Mouse (Mus musculus): ENCODE measurements around the gene Herc1. TPM values are rescaled to one million over a fixed set of nuclear protein-coding genes. Genes with fewer than 3 reads are reported as not detected.

The Herc1 gene
- polyA plus RNA-seq, 1 experiment from 2014 or later, result 21.0 TPM

GRCm38 (mm10) chr9:66515680-66516210 is 165.5 kb downstream of the Herc1 start:
- Histone ChIP-seq H3K27ac (no peak overlapping the region), H3K36me3 (peaks cover 61% of the 10 kb centered on the region), H3K9ac (no peak overlapping the region), H3K4me3 (replicated peaks) (no peak overlapping the region), H3K4me2 (no peak overlapping the region), H3K9me3 (replicated peaks) (no peaks in the 10 kb centered on the region), H3K27me3 (no peaks in the 10 kb centered on the region), H3K4me1 (peaks cover 25% of the 10 kb centered on the region)
- 92% methylated on average over 10 of the region's 10 CpGs for WGBS
- no peak for ATAC-seq (replicated peaks; ENCODE audit: low FRiP score)

- H3K4me2 ChIP-seq, result no peak overlapping the region
- H3K27ac ChIP-seq, result no peak overlapping the region
- no peak overlapping the region for H3K9ac ChIP-seq
- no peak overlapping the region for H3K4me3 ChIP-seq (replicated peaks)
- peaks cover 65% of the 10 kb centered on the region for H3K36me3 ChIP-seq
- H3K4me1 ChIP-seq, result peaks cover 21% of the 10 kb centered on the region
- 86% methylated on average over 6 of the region's 6 CpGs for WGBS
- H3K9me3 ChIP-seq (replicated peaks), result no peaks in the 10 kb centered on the region
- no peak for ATAC-seq (replicated peaks; ENCODE audit: low FRiP score)
- H3K27me3 ChIP-seq, result no peaks in the 10 kb centered on the region
Measured at GRCm38 (mm10) chr9:66516296-66516940, 166.2 kb downstream of the Herc1 start.

- no peak overlapping the region for H3K9ac ChIP-seq
- WGBS, result 91% methylated on average over 10 of the region's 10 CpGs
- H3K9me3 ChIP-seq (replicated peaks), result no peaks in the 10 kb centered on the region
- no peak overlapping the region for H3K4me3 ChIP-seq (replicated peaks)
- peaks cover 78% of the 10 kb centered on the region for H3K36me3 ChIP-seq
- H3K4me1 ChIP-seq, result peaks cover 18% of the 10 kb centered on the region
- H3K4me2 ChIP-seq, result no peak overlapping the region
- no peak overlapping the region for H3K27ac ChIP-seq
- no peak for ATAC-seq (replicated peaks; ENCODE audit: low FRiP score)
- H3K27me3 ChIP-seq, result no peaks in the 10 kb centered on the region
Measured at GRCm38 (mm10) chr9:66517746-66518145, 167.5 kb downstream of the Herc1 start.

- no peak for ATAC-seq (replicated peaks; ENCODE audit: low FRiP score)
- no peak overlapping the region for H3K9ac ChIP-seq
- H3K4me1 ChIP-seq, result peaks cover 13% of the 10 kb centered on the region
- peaks cover 83% of the 10 kb centered on the region for H3K36me3 ChIP-seq
- H3K27me3 ChIP-seq, result no peaks in the 10 kb centered on the region
- H3K4me2 ChIP-seq, result no peak overlapping the region
- 83% methylated on average over 5 of the region's 5 CpGs for WGBS
- H3K27ac ChIP-seq, result no peak overlapping the region
- H3K4me3 ChIP-seq (replicated peaks), result no peak overlapping the region
- H3K9me3 ChIP-seq (replicated peaks), result no peaks in the 10 kb centered on the region
Measured at GRCm38 (mm10) chr9:66518251-66518650, 168.0 kb downstream of the Herc1 start.

GRCm38 (mm10) chr9:66518901-66519300 is 168.7 kb downstream of the Herc1 start:
- peaks cover 7% of the 10 kb centered on the region for H3K4me1 ChIP-seq
- 71% methylated on average over 5 of the region's 5 CpGs for WGBS
- peaks cover 88% of the 10 kb centered on the region for H3K36me3 ChIP-seq
- H3K4me3 ChIP-seq (replicated peaks), result no peak overlapping the region
- ATAC-seq (replicated peaks; ENCODE audit: low FRiP score), result no peak
- H3K27ac ChIP-seq, result no peak overlapping the region
- H3K27me3 ChIP-seq, result no peaks in the 10 kb centered on the region
- no peak overlapping the region for H3K9ac ChIP-seq
- H3K4me2 ChIP-seq, result no peak overlapping the region
- H3K9me3 ChIP-seq (replicated peaks), result no peaks in the 10 kb centered on the region

GRCm38 (mm10) chr9:66520299-66520698 is 170.0 kb downstream of the Herc1 start:
- peaks cover 93% of the 10 kb centered on the region for H3K36me3 ChIP-seq

GRCm38 (mm10) chr9:66521595-66521994 is 171.3 kb downstream of the Herc1 start:
- H3K9me3 ChIP-seq (replicated peaks), result no peaks in the 10 kb centered on the region
- H3K27me3 ChIP-seq, result no peaks in the 10 kb centered on the region
- H3K9ac ChIP-seq, result no peak overlapping the region
- H3K36me3 ChIP-seq, result peaks cover 95% of the 10 kb centered on the region
- H3K4me2 ChIP-seq, result no peak overlapping the region
- no peak overlapping the region for H3K27ac ChIP-seq
- no peak for ATAC-seq (replicated peaks; ENCODE audit: low FRiP score)
- H3K4me1 ChIP-seq, result no peaks in the 10 kb centered on the region
- no peak overlapping the region for H3K4me3 ChIP-seq (replicated peaks)
- 97% methylated on average over 3 of the region's 3 CpGs for WGBS

More at GRCm38 (mm10) chr9:66520299-66520698, 170.0 kb downstream of the Herc1 start:
- Histone ChIP-seq H3K9ac (no peak overlapping the region), H3K27me3 (no peaks in the 10 kb centered on the region), H3K4me2 (no peak overlapping the region), H3K4me3 (replicated peaks) (no peak overlapping the region), H3K4me1 (no peaks in the 10 kb centered on the region), H3K27ac (no peak overlapping the region), H3K9me3 (replicated peaks) (no peaks in the 10 kb centered on the region)
- 91% methylated on average over 4 of the region's 4 CpGs for WGBS
- ATAC-seq (replicated peaks; ENCODE audit: low FRiP score), result no peak

GRCm38 (mm10) chr9:66542785-66543184 is 192.5 kb downstream of the Herc1 start:
- WGBS, result 92% methylated on average over 4 of the region's 4 CpGs
- H3K9ac ChIP-seq, result no peak overlapping the region
- peaks cover 86% of the 10 kb centered on the region for H3K36me3 ChIP-seq
- no peak overlapping the region for H3K4me3 ChIP-seq (replicated peaks)
- no peaks in the 10 kb centered on the region for H3K9me3 ChIP-seq (replicated peaks)
- no peaks in the 10 kb centered on the region for H3K4me1 ChIP-seq
- H3K27me3 ChIP-seq, result no peaks in the 10 kb centered on the region
- no peak for ATAC-seq (replicated peaks; ENCODE audit: low FRiP score)
- H3K27ac ChIP-seq, result no peak overlapping the region
- no peak overlapping the region for H3K4me2 ChIP-seq

Other genes starting within 250 kb of the Herc1 start
- 137 and 142 TPM in 2 replicates for gene Snx1, start 223.9 kb upstream of the Herc1 start, polyA plus RNA-seq (2015; fragmentation: Nextera tagmentation; extraction: Ambion mirVana)
- gene Ciao2a, start 223.8 kb upstream of the Herc1 start, polyA plus RNA-seq (2015; fragmentation: Nextera tagmentation; extraction: Ambion mirVana), result 151 and 165 TPM in 2 replicates
- gene Dapk2, start 192.2 kb upstream of the Herc1 start, polyA plus RNA-seq (2015; fragmentation: Nextera tagmentation; extraction: Ambion mirVana), result 4.8 and 6.5 TPM in 2 replicates
- 2.3 and 7.6 TPM in 2 replicates for gene Fbxl22, start 164.1 kb downstream of the Herc1 start, polyA plus RNA-seq (2015; fragmentation: Nextera tagmentation; extraction: Ambion mirVana)
- gene Usp3, start 242.7 kb downstream of the Herc1 start, polyA plus RNA-seq (2015; fragmentation: Nextera tagmentation; extraction: Ambion mirVana), result 66.2 and 68.0 TPM in 2 replicates

Measured in kidney, embryonic 15.5 days (tissue).